Mouse (Mus musculus) E14TG2a.4 (cell line): ENCODE results near the gene Ms4a6c.

Experiments
- H3K27me3 ChIP-seq: 2 replicates; pipeline ENCODE4 v1.6.1; 2014; ENCODE audit warnings: low read length, control low read depth; ENCODE audit not compliant: insufficient read depth
- H3K36me3 ChIP-seq: 2 replicates; pipeline ENCODE4 v1.6.1; 2014; ENCODE audit warnings: low read length, control low read depth; ENCODE audit not compliant: insufficient read depth
- H3K4me1 ChIP-seq: replicated peaks from 2 replicates; pipeline ENCODE4 v1.6.1; 2014; ENCODE audit warnings: low read depth, low read length, control low read depth
- H3K4me3 ChIP-seq: replicated peaks from 2 replicates; pipeline ENCODE4 v1.5.1; 2014; ENCODE audit warnings: mild to moderate bottlenecking, low read length
- H3K9me3 ChIP-seq: 2 replicates; pipeline ENCODE4 v1.6.1; 2014; ENCODE audit warnings: low read length, control low read depth
- CTCF ChIP-seq: conservative IDR thresholded peaks from 2 replicates; pipeline ENCODE4 v1.5.1; 2014; ENCODE audit warnings: low read length
- NANOG ChIP-seq: IDR thresholded peaks from 2 replicates; pipeline ENCODE4 v1.6.1; 2014; ENCODE audit warnings: borderline replicate concordance, low read length, mixed read lengths
- POU5F1 ChIP-seq: IDR thresholded peaks from 2 replicates; pipeline ENCODE4 v1.6.1; 2014; ENCODE audit warnings: low read length, borderline replicate concordance

Ms4a6c gene

GRCm38 (mm10) chr19:11479714-11480113 is 10.5 kb downstream of the Ms4a6c start:
- H3K4me3 ChIP-seq, result no peak overlapping the region
- H3K36me3 ChIP-seq, result no peaks in the 10 kb centered on the region
- TF ChIP-seq CTCF, result no peak
- no peak for TF ChIP-seq POU5F1
- TF ChIP-seq NANOG, result no peak
- no peaks in the 10 kb centered on the region for H3K9me3 ChIP-seq
- no peaks in the 10 kb centered on the region for H3K27me3 ChIP-seq
- no peaks in the 10 kb centered on the region for H3K4me1 ChIP-seq

DNA sequence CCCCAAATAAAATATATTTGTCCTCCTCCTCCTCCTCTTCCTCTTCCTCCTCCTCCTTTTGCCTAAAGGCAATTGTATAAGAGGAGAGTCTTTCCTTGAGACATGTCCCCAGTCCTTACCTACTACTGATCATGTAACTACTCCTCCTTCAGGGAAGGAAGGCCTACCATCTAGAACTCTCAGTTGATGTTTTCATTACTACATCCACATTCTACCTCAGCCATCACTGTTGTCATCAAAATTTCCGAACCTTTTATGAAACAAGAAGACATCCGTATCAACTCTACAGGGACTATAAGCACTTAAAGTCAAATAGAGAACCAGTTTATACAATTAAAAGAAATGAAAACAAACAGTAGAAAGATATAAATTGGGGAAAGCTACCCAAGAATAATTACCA is 13.5 kb downstream of the Ms4a6c start:
- TF ChIP-seq POU5F1 (no peak), NANOG (no peak), CTCF (no peak)
- H3K9me3 ChIP-seq, result no peaks in the 10 kb centered on the region
- no peaks in the 10 kb centered on the region for H3K36me3 ChIP-seq
- H3K4me3 ChIP-seq, result no peak overlapping the region
- no peaks in the 10 kb centered on the region for H3K4me1 ChIP-seq
- H3K27me3 ChIP-seq, result no peaks in the 10 kb centered on the region

DNA sequence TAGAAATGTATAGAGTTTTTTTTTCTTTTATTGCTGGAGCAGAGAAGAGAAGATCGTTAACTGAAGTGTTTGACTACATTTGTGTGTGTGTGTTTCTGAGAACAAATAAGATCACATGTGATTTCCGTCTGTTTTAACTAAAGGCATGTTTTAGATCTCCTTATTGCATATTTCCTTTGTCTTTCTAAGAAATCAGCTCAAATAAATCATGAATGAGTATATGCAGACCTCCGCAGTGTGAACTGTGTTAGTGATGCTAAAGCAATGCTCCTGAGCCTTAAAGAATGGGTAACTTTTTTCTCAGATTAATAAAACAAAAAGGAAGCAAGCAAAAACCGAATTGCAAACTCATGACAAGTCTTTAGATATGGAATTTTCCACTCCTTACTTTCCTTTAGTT is 14.8 kb downstream of the Ms4a6c start:
- no peaks in the 10 kb centered on the region for H3K27me3 ChIP-seq
- TF ChIP-seq CTCF, result no peak
- no peaks in the 10 kb centered on the region for H3K9me3 ChIP-seq
- H3K36me3 ChIP-seq, result no peaks in the 10 kb centered on the region
- no peak overlapping the region for H3K4me3 ChIP-seq
- H3K4me1 ChIP-seq, result no peaks in the 10 kb centered on the region

DNA sequence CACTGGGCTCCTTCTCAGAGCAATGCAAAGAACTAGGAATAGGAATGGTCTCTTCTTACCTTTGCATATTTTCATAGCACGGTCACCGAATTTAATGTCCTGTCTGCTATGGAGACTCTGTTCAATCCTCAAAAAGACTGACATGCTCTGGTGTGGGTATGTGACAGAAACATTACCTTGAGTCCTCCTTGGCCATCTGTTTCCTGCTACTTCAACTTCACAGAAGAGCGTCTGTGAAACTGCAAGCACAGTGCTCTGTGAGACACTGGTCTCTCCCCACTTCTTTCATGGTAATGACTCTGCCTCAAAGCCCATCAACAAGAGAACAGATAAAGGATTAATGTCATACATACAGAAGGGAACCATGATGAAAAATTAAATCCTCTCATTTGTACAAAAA is 15.2 kb downstream of the Ms4a6c start:
- Histone ChIP-seq H3K36me3 (no peaks in the 10 kb centered on the region), H3K4me3 (no peak overlapping the region), H3K9me3 (no peaks in the 10 kb centered on the region), H3K27me3 (no peaks in the 10 kb centered on the region), H3K4me1 (no peaks in the 10 kb centered on the region)
- TF ChIP-seq POU5F1 (no peak), NANOG (no peak), CTCF (no peak)

DNA sequence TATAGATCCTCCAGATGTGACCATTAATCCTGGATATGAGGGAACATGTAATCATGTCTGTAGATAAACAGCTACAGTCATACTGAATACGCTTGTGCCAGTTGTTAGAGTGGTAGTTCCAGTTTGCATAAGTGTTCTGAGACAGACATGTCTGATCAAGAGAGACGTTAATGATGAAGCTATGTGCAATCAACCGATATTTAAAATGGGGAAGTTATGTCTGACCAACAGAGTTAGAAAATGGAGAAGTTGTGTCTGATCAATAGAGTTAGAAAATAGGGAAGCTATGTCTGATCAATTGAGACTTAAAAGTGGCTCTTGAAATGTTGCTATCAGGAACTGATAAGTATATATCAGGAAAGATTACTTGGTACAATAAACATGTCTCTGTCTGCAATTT is 16.1 kb downstream of the Ms4a6c start:
- Histone ChIP-seq H3K4me3 (no peak overlapping the region), H3K27me3 (no peaks in the 10 kb centered on the region), H3K9me3 (no peaks in the 10 kb centered on the region), H3K36me3 (no peaks in the 10 kb centered on the region), H3K4me1 (no peaks in the 10 kb centered on the region)
- no peak for TF ChIP-seq CTCF
- TF ChIP-seq NANOG, result no peak
- TF ChIP-seq POU5F1, result no peak

GRCm38 (mm10) chr19:11485746-11486145 is 16.6 kb downstream of the Ms4a6c start, which contains the start of gene Gm8369:
Gm8369 (plus strand) TSS chr19:11485938.
- TF ChIP-seq CTCF (no peak), NANOG (no peak), POU5F1 (no peak)
- H3K4me3 ChIP-seq, result no peak within 1 kb of the TSS
- H3K9me3 ChIP-seq, result no peaks in the 10 kb centered on the region
- H3K36me3 ChIP-seq, result no peaks in the 10 kb centered on the region
- H3K27me3 ChIP-seq, result no peaks in the 10 kb centered on the region
- H3K4me1 ChIP-seq, result no peaks in the 10 kb centered on the region

DNA sequence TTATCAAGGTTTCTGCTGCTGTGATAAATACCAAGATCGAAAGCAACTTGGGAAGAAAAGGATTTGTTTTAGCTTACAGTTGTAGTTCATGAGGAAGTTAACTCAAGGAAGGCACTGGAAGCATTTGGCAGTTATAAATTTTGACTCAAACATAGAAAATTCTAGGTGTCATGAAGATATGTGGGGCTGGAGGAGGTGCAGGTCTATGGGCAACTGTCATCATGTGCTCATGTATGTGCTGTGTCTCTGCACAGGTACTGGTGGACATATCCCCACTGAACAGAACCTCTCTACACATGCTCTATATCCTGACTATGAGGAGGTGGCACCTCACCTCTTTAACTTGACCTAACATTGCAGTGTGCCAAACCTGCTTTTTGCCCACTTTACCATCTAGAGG is 17.4 kb downstream of the Ms4a6c start:
- Histone ChIP-seq H3K27me3 (no peaks in the 10 kb centered on the region), H3K9me3 (no peaks in the 10 kb centered on the region), H3K4me3 (no peak overlapping the region), H3K36me3 (no peaks in the 10 kb centered on the region), H3K4me1 (no peaks in the 10 kb centered on the region)
- TF ChIP-seq POU5F1, result no peak
- TF ChIP-seq CTCF, result no peak
- TF ChIP-seq NANOG, result no peak

DNA sequence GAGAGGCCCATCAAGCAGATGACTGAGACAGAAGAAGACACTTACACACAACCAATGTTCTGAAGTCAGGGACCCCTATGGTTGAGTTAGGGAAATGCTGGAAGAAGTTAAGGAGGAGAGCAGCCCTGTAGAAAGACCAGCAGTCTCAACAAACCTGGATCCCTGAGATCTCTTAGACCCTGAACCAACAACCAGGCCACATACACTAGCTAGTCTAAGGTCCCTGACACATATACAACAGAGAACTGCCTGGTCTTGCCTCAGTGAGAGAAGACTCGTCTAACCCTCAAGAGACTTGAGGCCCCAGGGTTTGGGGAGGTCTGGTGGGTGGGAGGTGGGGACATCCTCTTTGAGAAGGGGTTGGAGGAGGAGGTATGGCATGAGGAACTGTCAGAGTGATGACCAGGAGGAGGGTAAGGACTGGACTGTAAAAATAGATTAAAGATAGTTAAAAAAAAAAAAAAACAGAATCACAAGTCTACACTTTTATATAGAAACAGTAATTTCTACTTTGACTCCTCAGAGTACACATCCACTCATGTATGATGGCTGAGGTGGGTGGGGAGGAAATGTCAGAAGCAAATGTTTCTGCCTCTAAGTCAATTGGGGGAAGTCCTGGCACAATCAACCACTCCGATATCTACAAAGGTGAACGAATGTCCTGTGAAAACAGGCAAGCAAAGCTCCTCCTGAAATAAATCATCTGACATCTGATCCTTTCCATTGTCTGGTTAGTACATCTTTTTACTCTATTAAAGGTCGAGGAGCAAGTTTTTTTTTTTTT is 22.4 kb downstream of the Ms4a6c start:
- TF ChIP-seq NANOG, result no peak
- Histone ChIP-seq H3K4me1 (no peaks in the 10 kb centered on the region), H3K9me3 (no peaks in the 10 kb centered on the region), H3K4me3 (no peak overlapping the region), H3K36me3 (no peaks in the 10 kb centered on the region), H3K27me3 (no peaks in the 10 kb centered on the region)

GRCm38 (mm10) chr19:11492671-11493070 is 23.5 kb downstream of the Ms4a6c start:
- H3K9me3 ChIP-seq, result no peaks in the 10 kb centered on the region
- TF ChIP-seq NANOG (no peak), CTCF (no peak), POU5F1 (no peak)
- no peaks in the 10 kb centered on the region for H3K4me1 ChIP-seq
- no peaks in the 10 kb centered on the region for H3K27me3 ChIP-seq
- H3K4me3 ChIP-seq, result no peak overlapping the region
- H3K36me3 ChIP-seq, result no peaks in the 10 kb centered on the region
